Mouse (Mus musculus): ENCODE results near the gene Bbx. TPM values are rescaled to one million over a fixed set of nuclear protein-coding genes. Genes with fewer than 3 reads are reported as not detected.

Bbx gene
- polyA plus RNA-seq, 1 experiment: 10.5 TPM

- no peak overlapping the region for H3K27ac ChIP-seq (ENCODE audit: control insufficient read depth, insufficient read depth, low read depth, low read length, poor library complexity)
- TF ChIP-seq CTCF (IDR thresholded peaks at IDR 0.05; ENCODE audit: control insufficient read depth, insufficient read depth, low read length) (no peak), POLR2A (IDR thresholded peaks at IDR 0.05; ENCODE audit: borderline replicate concordance, control insufficient read depth, low read depth, low read length) (no peak)
- H3K4me1 ChIP-seq (ENCODE audit: control insufficient read depth, insufficient read depth, low read length): no peaks in the 10 kb centered on the region
Measured at GRCm38 (mm10) chr16:50261741-50262140, 170.4 kb downstream of the Bbx start.

GRCm38 (mm10) chr16:50254522-50255159 lies 177.5 kb downstream of the Bbx start:
- TF ChIP-seq CTCF (IDR thresholded peaks at IDR 0.05; ENCODE audit: control insufficient read depth, insufficient read depth, low read length) (no peak), POLR2A (IDR thresholded peaks at IDR 0.05; ENCODE audit: borderline replicate concordance, control insufficient read depth, low read depth, low read length) (no peak)
- 75% methylated on average over 5 of the region's 5 CpGs for WGBS

More at GRCm38 (mm10) chr16:50261741-50262140, 170.4 kb downstream of the Bbx start:
- no peak overlapping the region for H3K4me3 ChIP-seq (replicated peaks; ENCODE audit: control insufficient read depth, low read depth, low read length)

DNA sequence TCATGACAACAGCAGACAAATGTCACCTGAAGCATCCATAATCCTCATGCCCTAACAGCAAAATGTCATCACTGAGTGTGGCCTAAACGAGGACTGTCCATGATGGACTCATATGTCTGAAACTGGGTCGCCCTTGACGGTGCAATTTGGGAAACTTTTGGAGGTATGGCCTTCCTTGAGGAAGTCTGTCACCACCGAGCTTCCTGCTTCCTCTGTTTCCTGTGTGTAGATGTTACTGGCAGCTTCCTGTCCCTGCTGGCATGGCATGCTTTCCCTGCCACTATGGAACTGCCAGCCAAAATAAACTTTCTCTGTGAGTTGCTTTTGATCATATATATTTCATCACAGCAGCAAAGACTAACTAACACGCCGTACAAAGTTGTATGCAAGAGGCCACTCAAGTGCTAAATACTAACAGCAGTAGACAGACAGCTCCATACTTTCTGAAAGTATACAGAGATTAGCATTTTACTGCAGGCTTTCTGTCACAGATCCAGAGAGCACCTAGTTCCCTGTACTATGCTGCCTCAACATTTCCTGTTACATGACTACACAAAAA lies 180.7 kb downstream of the Bbx start:
- Histone ChIP-seq H3K4me1 (ENCODE audit: control insufficient read depth, insufficient read depth, low read length) (no peaks in the 10 kb centered on the region), H3K27ac (ENCODE audit: control insufficient read depth, insufficient read depth, low read depth, low read length, poor library complexity) (no peak overlapping the region), H3K4me3 (replicated peaks; ENCODE audit: control insufficient read depth, low read depth, low read length) (no peak overlapping the region)
- TF ChIP-seq POLR2A (IDR thresholded peaks at IDR 0.05; ENCODE audit: borderline replicate concordance, control insufficient read depth, low read depth, low read length) (no peak), CTCF (IDR thresholded peaks at IDR 0.05; ENCODE audit: control insufficient read depth, insufficient read depth, low read length) (no peak)
- 47% methylated on average over 6 of the region's 6 CpGs for WGBS

More at GRCm38 (mm10) chr16:50254522-50255159, 177.5 kb downstream of the Bbx start:
- no peak overlapping the region for H3K4me3 ChIP-seq (replicated peaks; ENCODE audit: control insufficient read depth, low read depth, low read length)
- H3K4me1 ChIP-seq (ENCODE audit: control insufficient read depth, insufficient read depth, low read length): no peaks in the 10 kb centered on the region
- H3K27ac ChIP-seq (ENCODE audit: control insufficient read depth, insufficient read depth, low read depth, low read length, poor library complexity): no peak overlapping the region

DNA sequence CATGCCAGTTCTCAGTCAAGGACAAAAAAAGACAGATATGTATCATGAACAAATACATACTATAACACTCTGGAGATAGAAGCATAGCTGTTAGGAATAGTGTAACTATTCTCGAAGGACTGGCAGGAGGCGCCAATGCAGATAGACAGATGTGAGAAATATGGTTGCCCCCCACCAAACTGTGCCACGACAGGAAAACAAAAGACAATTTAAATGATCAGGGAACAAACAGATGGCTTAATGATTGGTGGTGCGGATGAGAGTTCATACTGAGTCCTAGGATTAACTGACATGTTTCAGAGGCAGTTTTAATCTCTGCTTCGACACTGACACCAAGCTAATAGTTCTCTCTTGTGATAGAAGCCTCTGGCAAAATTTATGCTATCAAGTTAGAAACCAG lies 181.7 kb downstream of the Bbx start:
- no peaks in the 10 kb centered on the region for H3K4me1 ChIP-seq (ENCODE audit: control insufficient read depth, insufficient read depth, low read length)
- 83% methylated on average over 5 of the region's 5 CpGs for WGBS
- TF ChIP-seq POLR2A (IDR thresholded peaks at IDR 0.05; ENCODE audit: borderline replicate concordance, control insufficient read depth, low read depth, low read length): no peak
- TF ChIP-seq CTCF (IDR thresholded peaks at IDR 0.05; ENCODE audit: control insufficient read depth, insufficient read depth, low read length): no peak
- no peak overlapping the region for H3K4me3 ChIP-seq (replicated peaks; ENCODE audit: control insufficient read depth, low read depth, low read length)
- H3K27ac ChIP-seq (ENCODE audit: control insufficient read depth, insufficient read depth, low read depth, low read length, poor library complexity): no peak overlapping the region

- 64% methylated on average over 3 of the region's 3 CpGs for WGBS
- H3K4me1 ChIP-seq (ENCODE audit: control insufficient read depth, insufficient read depth, low read length): no peaks in the 10 kb centered on the region
- TF ChIP-seq CTCF (IDR thresholded peaks at IDR 0.05; ENCODE audit: control insufficient read depth, insufficient read depth, low read length) (no peak), POLR2A (IDR thresholded peaks at IDR 0.05; ENCODE audit: borderline replicate concordance, control insufficient read depth, low read depth, low read length) (no peak)
- no peak overlapping the region for H3K4me3 ChIP-seq (replicated peaks; ENCODE audit: control insufficient read depth, low read depth, low read length)
- H3K27ac ChIP-seq (ENCODE audit: control insufficient read depth, insufficient read depth, low read depth, low read length, poor library complexity): no peak overlapping the region
Measured at GRCm38 (mm10) chr16:50249036-50249435, 183.2 kb downstream of the Bbx start.

DNA sequence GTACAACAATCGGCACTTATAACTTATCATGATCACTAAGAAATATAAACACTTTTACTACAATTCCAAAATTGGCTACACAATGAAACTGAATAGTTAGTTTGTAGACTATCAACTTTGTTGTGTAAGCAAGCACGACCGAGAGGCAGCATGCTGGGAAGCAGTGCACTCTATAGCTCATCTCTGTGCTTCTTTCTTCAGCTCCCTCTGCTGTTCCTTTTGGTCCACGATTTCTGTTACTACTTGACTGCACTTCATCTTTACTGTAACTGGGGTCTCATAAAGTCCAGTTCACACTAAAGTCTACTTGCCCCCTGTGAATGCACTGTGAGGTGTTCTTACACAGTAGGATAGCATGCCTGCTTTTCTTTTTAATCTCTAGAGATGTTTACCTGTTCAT lies 189.7 kb downstream of the Bbx start:
- 59% methylated on average over 4 of the region's 4 CpGs for WGBS
- H3K4me3 ChIP-seq (replicated peaks; ENCODE audit: control insufficient read depth, low read depth, low read length): no peak overlapping the region
- no peaks in the 10 kb centered on the region for H3K4me1 ChIP-seq (ENCODE audit: control insufficient read depth, insufficient read depth, low read length)
- H3K27ac ChIP-seq (ENCODE audit: control insufficient read depth, insufficient read depth, low read depth, low read length, poor library complexity): no peak overlapping the region
- no peak for TF ChIP-seq CTCF (IDR thresholded peaks at IDR 0.05; ENCODE audit: control insufficient read depth, insufficient read depth, low read length)
- no peak for TF ChIP-seq POLR2A (IDR thresholded peaks at IDR 0.05; ENCODE audit: borderline replicate concordance, control insufficient read depth, low read depth, low read length)

DNA sequence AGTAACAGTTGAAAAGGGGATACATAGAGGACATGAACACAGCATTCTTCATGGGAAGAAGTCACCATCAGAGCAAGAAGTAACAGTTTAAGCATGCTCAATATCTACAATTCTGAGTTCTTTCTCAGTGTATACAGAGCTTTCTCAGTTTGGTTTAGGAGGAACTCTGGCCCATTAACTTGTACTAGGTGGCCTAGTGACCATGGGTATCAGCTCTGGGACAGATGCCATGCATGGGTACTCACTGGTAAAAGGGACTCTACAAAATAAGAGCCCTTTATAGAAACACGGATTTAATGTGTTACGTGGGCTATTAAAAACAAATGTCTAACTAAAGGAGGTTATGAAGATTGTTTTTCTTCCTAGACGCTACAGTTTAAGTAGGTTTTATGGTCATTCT lies 190.6 kb downstream of the Bbx start:
- no peaks in the 10 kb centered on the region for H3K4me1 ChIP-seq (ENCODE audit: control insufficient read depth, insufficient read depth, low read length)
- WGBS: 85% methylated on average over 3 of the region's 3 CpGs
- H3K27ac ChIP-seq (ENCODE audit: control insufficient read depth, insufficient read depth, low read depth, low read length, poor library complexity): no peak overlapping the region
- no peak for TF ChIP-seq POLR2A (IDR thresholded peaks at IDR 0.05; ENCODE audit: borderline replicate concordance, control insufficient read depth, low read depth, low read length)
- no peak for TF ChIP-seq CTCF (IDR thresholded peaks at IDR 0.05; ENCODE audit: control insufficient read depth, insufficient read depth, low read length)
- H3K4me3 ChIP-seq (replicated peaks; ENCODE audit: control insufficient read depth, low read depth, low read length): no peak overlapping the region

GRCm38 (mm10) chr16:50235231-50235630 lies 197.0 kb downstream of the Bbx start:
- TF ChIP-seq CTCF (IDR thresholded peaks at IDR 0.05; ENCODE audit: control insufficient read depth, insufficient read depth, low read length): no peak
- TF ChIP-seq POLR2A (IDR thresholded peaks at IDR 0.05; ENCODE audit: borderline replicate concordance, control insufficient read depth, low read depth, low read length): no peak
- no peak overlapping the region for H3K4me3 ChIP-seq (replicated peaks; ENCODE audit: control insufficient read depth, low read depth, low read length)
- WGBS: 79% methylated on average over 3 of the region's 3 CpGs
- no peaks in the 10 kb centered on the region for H3K4me1 ChIP-seq (ENCODE audit: control insufficient read depth, insufficient read depth, low read length)
- no peak overlapping the region for H3K27ac ChIP-seq (ENCODE audit: control insufficient read depth, insufficient read depth, low read depth, low read length, poor library complexity)
